Mouse (Mus musculus) forebrain, embryonic 15.5 days (tissue): ENCODE measurements around the gene Fuca2. TPM values are rescaled to one million over a fixed set of nuclear protein-coding genes. Genes with fewer than 3 reads are reported as not detected.
"Not testable (repeated sequence)": the region's sequence is repeated elsewhere in the genome, so short reads cannot be mapped to it uniquely, and the experiment has no call there.

Source experiments
- ATAC-seq: fragments of 200-750 bp; cut with Nextera tagmentation; replicated peaks from 2 replicates; pipeline ENCODE4 v1.8.0; 2017; ENCODE audit warnings: mild to moderate bottlenecking, moderate TSS enrichment, moderate library complexity
- H3K27ac ChIP-seq: fragments of 300-500 bp; sonication (generic); replicated peaks from 2 replicates; pipeline ENCODE4 v1.5.1; 2015; ENCODE audit warnings: mild to moderate bottlenecking, inconsistent platforms
- H3K27me3 ChIP-seq: fragments of 300-500 bp; sonication (generic); 2 replicates; pipeline ENCODE4 v1.6.1; 2015; ENCODE audit warnings: inconsistent platforms
- H3K36me3 ChIP-seq: fragments of 300-500 bp; sonication (generic); 2 replicates; pipeline ENCODE4 v1.6.1; 2015; ENCODE audit warnings: mild to moderate bottlenecking, inconsistent platforms
- H3K4me1 ChIP-seq: fragments of 300-500 bp; sonication (generic); 2 replicates; pipeline ENCODE4 v1.6.1; 2015; ENCODE audit warnings: inconsistent platforms
- H3K4me2 ChIP-seq: fragments of 300-500 bp; sonication (generic); replicated peaks from 2 replicates; pipeline ENCODE4 v1.6.1; 2015; ENCODE audit warnings: mild to moderate bottlenecking, inconsistent platforms
- H3K4me3 ChIP-seq: fragments of 300-500 bp; sonication (generic); 2 replicates; pipeline ENCODE4 v1.5.1; 2015; ENCODE audit warnings: mild to moderate bottlenecking, inconsistent platforms
- H3K9ac ChIP-seq: fragments of 300-500 bp; sonication (generic); replicated peaks from 2 replicates; pipeline ENCODE4 v1.6.1; 2015; ENCODE audit warnings: mild to moderate bottlenecking, inconsistent platforms
- H3K9me3 ChIP-seq: fragments of 300-500 bp; sonication (generic); 2 replicates; pipeline ENCODE4 v1.6.1; 2016; ENCODE audit warnings: inconsistent platforms
- WGBS: fragments of 180-500 bp; shearing (Covaris S2); methylation state at CpG from one replicate; pipeline ENCODE4 v1.1.7; 2015; ENCODE audit warnings: mixed read lengths; 5-methylcytosine and 5-hydroxymethylcytosine counted together
- polyA plus RNA-seq: library from polyadenylated mRNA; unstranded; fragments of >200 nt; fragmentation: Nextera tagmentation; extraction: Ambion mirVana; gene quantifications from 2 replicates; pipeline ENCODE4 v1.2.1, GENCODE M21; 2015

Fuca2 gene
- polyA plus RNA-seq, 1 experiment from 2014 or later, result 21.8 TPM

- ATAC-seq, result peak; percentile 68
- Histone ChIP-seq H3K9me3 (no peaks in the 10 kb centered on the region), H3K9ac (no peak overlapping the region), H3K4me2 (no peak overlapping the region), H3K27me3 (no peaks in the 10 kb centered on the region), H3K36me3 (no peaks in the 10 kb centered on the region), H3K27ac (no peak overlapping the region), H3K4me3 (no peak overlapping the region), H3K4me1 (no peaks in the 10 kb centered on the region)
- WGBS, result 61% methylated on average over 4 of the region's 4 CpGs
These were observed 13.4 kb upstream of the Fuca2 start for GRCm38 (mm10) chr10:13485958-13486357.

- whole genome bisulfite sequencing, result 85% methylated on average over 6 of the region's 6 CpGs
- Histone ChIP-seq H3K4me3 (no peak overlapping the region), H3K27me3 (no peaks in the 10 kb centered on the region), H3K9ac (no peak overlapping the region), H3K9me3 (no peaks in the 10 kb centered on the region), H3K4me1 (no peaks in the 10 kb centered on the region), H3K27ac (no peak overlapping the region), H3K4me2 (no peak overlapping the region), H3K36me3 (no peaks in the 10 kb centered on the region)
- ATAC-seq, result no peak
These were observed 9.7 kb upstream of the Fuca2 start for GRCm38 (mm10) chr10:13489671-13490070.

- no peak overlapping the region for H3K4me2 ChIP-seq
- WGBS, result 90% methylated on average over 9 of the region's 9 CpGs
- H3K9me3 ChIP-seq, result no peaks in the 10 kb centered on the region
These were observed 5.2 kb upstream of the Fuca2 start for GRCm38 (mm10) chr10:13493978-13494686.

GRCm38 (mm10) chr10:13496315-13496714 lies 3.0 kb upstream of the Fuca2 start:
- 85% methylated on average over 3 of the region's 3 CpGs for WGBS
- H3K4me1 ChIP-seq, result peaks cover 5% of the 10 kb centered on the region
- no peak overlapping the region for H3K4me2 ChIP-seq
- no peaks in the 10 kb centered on the region for H3K9me3 ChIP-seq
- no peaks in the 10 kb centered on the region for H3K36me3 ChIP-seq
- no peak overlapping the region for H3K4me3 ChIP-seq
- no peaks in the 10 kb centered on the region for H3K27me3 ChIP-seq
- H3K9ac ChIP-seq, result no peak overlapping the region
- no peak for ATAC-seq
- H3K27ac ChIP-seq, result no peak overlapping the region

More at GRCm38 (mm10) chr10:13493978-13494686, 5.2 kb upstream of the Fuca2 start:
- no peaks in the 10 kb centered on the region for H3K4me1 ChIP-seq
- no peak overlapping the region for H3K27ac ChIP-seq
- H3K4me3 ChIP-seq, result no peak overlapping the region
- H3K27me3 ChIP-seq, result no peaks in the 10 kb centered on the region
- no peak for ATAC-seq
- no peaks in the 10 kb centered on the region for H3K36me3 ChIP-seq
- H3K9ac ChIP-seq, result no peak overlapping the region

- H3K36me3 ChIP-seq, result no peaks in the 10 kb centered on the region
- H3K4me3 ChIP-seq, result peak overlapping the region; percentile 57
- peak overlapping the region; percentile 58 for H3K9ac ChIP-seq
- WGBS, result 52% methylated on average over 9 of the region's 9 CpGs
- peaks cover 8% of the 10 kb centered on the region for H3K4me1 ChIP-seq
- 0 out of 2 replicates have a peak, but pooled peaks have one; percentile 7 for ATAC-seq
- H3K27ac ChIP-seq, result no peak overlapping the region
- H3K4me2 ChIP-seq, result peak overlapping the region; percentile 85
- no peaks in the 10 kb centered on the region for H3K9me3 ChIP-seq
- no peaks in the 10 kb centered on the region for H3K27me3 ChIP-seq
These were observed 1.1 kb downstream of the Fuca2 start for GRCm38 (mm10) chr10:13500473-13500872.

GRCm38 (mm10) chr10:13500938-13501496 lies 1.7 kb downstream of the Fuca2 start:
- peaks cover 8% of the 10 kb centered on the region for H3K4me1 ChIP-seq
- WGBS, result under 1% methylated on average over 30 of the region's 30 CpGs
- peak; percentile 91 for ATAC-seq

GRCm38 (mm10) chr10:13501533-13501932 lies 2.2 kb downstream of the Fuca2 start:
- H3K4me1 ChIP-seq, H3K27ac ChIP-seq, H3K9me3 ChIP-seq, H3K27me3 ChIP-seq, H3K36me3 ChIP-seq: not testable (repeated sequence)
- peak overlapping the region; percentile 85 for H3K4me2 ChIP-seq
- peak overlapping the region; percentile 58 for H3K9ac ChIP-seq
- H3K4me3 ChIP-seq, result peak overlapping the region; percentile 57
- 60% methylated on average over 4 of the region's 4 CpGs for WGBS
- ATAC-seq, result 0 out of 2 replicates have a peak, but pooled peaks have one; percentile 38

More at GRCm38 (mm10) chr10:13500938-13501496, 1.7 kb downstream of the Fuca2 start:
- no peaks in the 10 kb centered on the region for H3K9me3 ChIP-seq
- H3K36me3 ChIP-seq, result no peaks in the 10 kb centered on the region
- peak overlapping the region; percentile 85 for H3K4me2 ChIP-seq
- no peaks in the 10 kb centered on the region for H3K27me3 ChIP-seq
- no peak overlapping the region for H3K27ac ChIP-seq
- peak overlapping the region; percentile 57 for H3K4me3 ChIP-seq
- peak overlapping the region; percentile 58 for H3K9ac ChIP-seq

GRCm38 (mm10) chr10:13502371-13502770 lies 3.0 kb downstream of the Fuca2 start:
- no peak overlapping the region for H3K27ac ChIP-seq
- H3K27me3 ChIP-seq, result no peaks in the 10 kb centered on the region
- no peak overlapping the region for H3K9ac ChIP-seq
- no peaks in the 10 kb centered on the region for H3K9me3 ChIP-seq
- no peak overlapping the region for H3K4me2 ChIP-seq
- no peak for ATAC-seq
- H3K4me1 ChIP-seq, result peaks cover 8% of the 10 kb centered on the region
- 89% methylated on average over 8 of the region's 8 CpGs for WGBS
- H3K36me3 ChIP-seq, result no peaks in the 10 kb centered on the region
- no peak overlapping the region for H3K4me3 ChIP-seq

- Histone ChIP-seq H3K4me1 (no peaks in the 10 kb centered on the region), H3K9ac (no peak overlapping the region), H3K4me3 (no peak overlapping the region), H3K9me3 (no peaks in the 10 kb centered on the region), H3K27me3 (no peaks in the 10 kb centered on the region), H3K36me3 (peaks cover 5% of the 10 kb centered on the region; the same call in 1 of the 2 replicates), H3K27ac (no peak overlapping the region), H3K4me2 (no peak overlapping the region)
- WGBS, result 85% methylated on average over 4 of the region's 4 CpGs
- ATAC-seq, result no peak
These were observed 22.5 kb downstream of the Fuca2 start for GRCm38 (mm10) chr10:13521857-13522256.

GRCm38 (mm10) chr10:13528155-13528554 lies 28.8 kb downstream of the Fuca2 start:
- ATAC-seq, result no peak
- H3K27ac ChIP-seq, result no peak overlapping the region
- 90% methylated on average over 4 of the region's 4 CpGs for WGBS

GRCm38 (mm10) chr10:13534751-13535150 lies 35.4 kb downstream of the Fuca2 start:
- no peak overlapping the region for H3K4me2 ChIP-seq
- peaks cover 50% of the 10 kb centered on the region for H3K36me3 ChIP-seq
- no peak overlapping the region for H3K27ac ChIP-seq
- no peak for ATAC-seq
- no peak overlapping the region for H3K9ac ChIP-seq
- WGBS, result 93% methylated on average over 3 of the region's 3 CpGs
- H3K4me1 ChIP-seq, result no peaks in the 10 kb centered on the region
- no peak overlapping the region for H3K4me3 ChIP-seq
- H3K9me3 ChIP-seq, result no peaks in the 10 kb centered on the region
- H3K27me3 ChIP-seq, result no peaks in the 10 kb centered on the region

More at GRCm38 (mm10) chr10:13528155-13528554, 28.8 kb downstream of the Fuca2 start:
- Histone ChIP-seq H3K4me3 (no peak overlapping the region), H3K4me2 (no peak overlapping the region), H3K9me3 (no peaks in the 10 kb centered on the region), H3K4me1 (no peaks in the 10 kb centered on the region), H3K36me3 (peaks cover 40% of the 10 kb centered on the region), H3K27me3 (no peaks in the 10 kb centered on the region), H3K9ac (no peak overlapping the region)

GRCm38 (mm10) chr10:13536706-13537105 lies 37.4 kb downstream of the Fuca2 start:
- Histone ChIP-seq H3K27me3 (no peaks in the 10 kb centered on the region), H3K9ac (no peak overlapping the region), H3K4me3 (no peak overlapping the region), H3K27ac (no peak overlapping the region), H3K4me2 (no peak overlapping the region), H3K36me3 (peaks cover 43% of the 10 kb centered on the region), H3K4me1 (no peaks in the 10 kb centered on the region), H3K9me3 (no peaks in the 10 kb centered on the region)
- WGBS, result 98% methylated on average over 7 of the region's 7 CpGs
- no peak for ATAC-seq
